Mouse (Mus musculus): ENCODE data around the gene Gm21732.
"Not testable (repeated sequence)": the region's sequence is repeated elsewhere in the genome, so short reads cannot be mapped to it uniquely, and the experiment has no call there.

The Gm21732 gene

GRCm38 (mm10) chrY:38575591-38575990 lies at the start of gene Gm21732:
Gm21732 (minus strand) TSS chrY:38575691.
- DNase-seq (ENCODE audit: low spot score in 2 of 2), result not testable (repeated sequence)

All from urinary bladder, postnatal 4 days (tissue).